Mouse (Mus musculus): ENCODE data around the gene Pde4d. TPM values are rescaled to one million over a fixed set of nuclear protein-coding genes. Genes with fewer than 3 reads are reported as not detected.

The Pde4d gene
- polyA plus RNA-seq, 1 experiment from 2014 or later: 32.1 TPM

GRCm38 (mm10) chr13:108536951-108537350 is 87.2 kb downstream of the Pde4d start:
- 91% methylated on average over 6 of the region's 6 CpGs for WGBS
- ATAC-seq (ENCODE audit: low read depth): no peak
- no peaks in the 10 kb centered on the region for H3K27me3 ChIP-seq (ENCODE audit: control insufficient read depth, insufficient read depth, low read length)
- no peaks in the 10 kb centered on the region for H3K9me3 ChIP-seq (ENCODE audit: control insufficient read depth, low read length)
- no peak overlapping the region for H3K4me3 ChIP-seq (ENCODE audit: low read depth, low read length)
- no peaks in the 10 kb centered on the region for H3K36me3 ChIP-seq (ENCODE audit: control insufficient read depth, insufficient read depth, low read length)
- H3K27ac ChIP-seq (ENCODE audit: low read depth, low read length): no peak overlapping the region
- H3K9ac ChIP-seq (replicated peaks; ENCODE audit: low read depth, low read length): no peak overlapping the region
- H3K4me2 ChIP-seq (ENCODE audit: low read depth, low read length): no peak overlapping the region
- H3K4me1 ChIP-seq (ENCODE audit: control insufficient read depth, insufficient read depth, low read length): no peaks in the 10 kb centered on the region

- Histone ChIP-seq H3K27ac (ENCODE audit: low read depth, low read length) (no peak overlapping the region), H3K9me3 (ENCODE audit: control insufficient read depth, low read length) (no peaks in the 10 kb centered on the region), H3K36me3 (ENCODE audit: control insufficient read depth, insufficient read depth, low read length) (no peaks in the 10 kb centered on the region), H3K4me2 (ENCODE audit: low read depth, low read length) (no peak overlapping the region), H3K4me1 (ENCODE audit: control insufficient read depth, insufficient read depth, low read length) (no peaks in the 10 kb centered on the region), H3K27me3 (ENCODE audit: control insufficient read depth, insufficient read depth, low read length) (no peaks in the 10 kb centered on the region), H3K9ac (replicated peaks; ENCODE audit: low read depth, low read length) (no peak overlapping the region), H3K4me3 (ENCODE audit: low read depth, low read length) (no peak overlapping the region)
- 90% methylated on average over 1 of the region's 1 CpGs for WGBS
- no peak; the same call in 1 of the 2 replicates for ATAC-seq (ENCODE audit: low read depth)
Measured at GRCm38 (mm10) chr13:108538760-108539369, 89.1 kb downstream of the Pde4d start.

- H3K9ac ChIP-seq (replicated peaks; ENCODE audit: low read depth, low read length): no peak overlapping the region
- H3K4me2 ChIP-seq (ENCODE audit: low read depth, low read length): no peak overlapping the region
- no peaks in the 10 kb centered on the region for H3K27me3 ChIP-seq (ENCODE audit: control insufficient read depth, insufficient read depth, low read length)
- no peaks in the 10 kb centered on the region for H3K9me3 ChIP-seq (ENCODE audit: control insufficient read depth, low read length)
- ATAC-seq (ENCODE audit: low read depth): no peak
- 90% methylated on average over 3 of the region's 3 CpGs for WGBS
- H3K4me3 ChIP-seq (ENCODE audit: low read depth, low read length): no peak overlapping the region
- no peak overlapping the region for H3K27ac ChIP-seq (ENCODE audit: low read depth, low read length)
- H3K36me3 ChIP-seq (ENCODE audit: control insufficient read depth, insufficient read depth, low read length): no peaks in the 10 kb centered on the region
- no peaks in the 10 kb centered on the region for H3K4me1 ChIP-seq (ENCODE audit: control insufficient read depth, insufficient read depth, low read length)
Measured at GRCm38 (mm10) chr13:108541488-108541887, 91.7 kb downstream of the Pde4d start.

- Histone ChIP-seq H3K27ac (ENCODE audit: low read depth, low read length) (no peak overlapping the region), H3K27me3 (ENCODE audit: control insufficient read depth, insufficient read depth, low read length) (no peaks in the 10 kb centered on the region), H3K4me3 (ENCODE audit: low read depth, low read length) (no peak overlapping the region), H3K36me3 (ENCODE audit: control insufficient read depth, insufficient read depth, low read length) (no peaks in the 10 kb centered on the region), H3K9ac (replicated peaks; ENCODE audit: low read depth, low read length) (no peak overlapping the region), H3K9me3 (ENCODE audit: control insufficient read depth, low read length) (no peaks in the 10 kb centered on the region), H3K4me1 (ENCODE audit: control insufficient read depth, insufficient read depth, low read length) (no peaks in the 10 kb centered on the region), H3K4me2 (ENCODE audit: low read depth, low read length) (no peak overlapping the region)
- ATAC-seq (ENCODE audit: low read depth): no peak
- WGBS: 69% methylated on average over 5 of the region's 5 CpGs
Measured at GRCm38 (mm10) chr13:108542342-108542761, 92.6 kb downstream of the Pde4d start.

- no peaks in the 10 kb centered on the region for H3K4me1 ChIP-seq (ENCODE audit: control insufficient read depth, insufficient read depth, low read length)
- 64% methylated on average over 5 of the region's 5 CpGs for WGBS
Measured at GRCm38 (mm10) chr13:108552288-108552687, 102.5 kb downstream of the Pde4d start.

DNA sequence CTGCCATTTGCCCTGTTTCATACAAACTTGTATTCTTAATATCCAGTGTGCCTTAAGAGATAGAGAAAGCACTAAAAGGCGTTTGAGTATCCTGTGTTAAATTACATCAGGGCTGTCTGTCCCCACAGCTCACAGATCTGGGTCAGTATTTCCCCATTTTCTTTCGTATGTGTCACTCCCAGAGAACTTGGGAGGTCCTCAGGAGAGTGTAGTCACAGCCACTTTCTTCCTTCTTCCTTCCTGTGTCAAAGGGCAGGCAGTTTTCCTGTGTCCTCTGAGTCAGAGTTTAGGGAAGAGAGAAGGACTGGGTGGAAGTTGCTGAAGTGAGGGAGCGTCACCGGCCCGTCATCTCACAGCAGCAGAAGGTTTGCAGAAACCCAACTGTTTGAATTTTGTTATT is 103.2 kb downstream of the Pde4d start:
- Histone ChIP-seq H3K9ac (replicated peaks; ENCODE audit: low read depth, low read length) (no peak overlapping the region), H3K9me3 (ENCODE audit: control insufficient read depth, low read length) (no peaks in the 10 kb centered on the region), H3K4me1 (ENCODE audit: control insufficient read depth, insufficient read depth, low read length) (no peaks in the 10 kb centered on the region), H3K27ac (ENCODE audit: low read depth, low read length) (no peak overlapping the region), H3K4me3 (ENCODE audit: low read depth, low read length) (no peak overlapping the region), H3K4me2 (ENCODE audit: low read depth, low read length) (no peak overlapping the region), H3K36me3 (ENCODE audit: control insufficient read depth, insufficient read depth, low read length) (no peaks in the 10 kb centered on the region), H3K27me3 (ENCODE audit: control insufficient read depth, insufficient read depth, low read length) (no peaks in the 10 kb centered on the region)
- no peak for ATAC-seq (ENCODE audit: low read depth)
- 84% methylated on average over 5 of the region's 5 CpGs for WGBS

More at GRCm38 (mm10) chr13:108552288-108552687, 102.5 kb downstream of the Pde4d start:
- ATAC-seq (ENCODE audit: low read depth): no peak
- no peak overlapping the region for H3K27ac ChIP-seq (ENCODE audit: low read depth, low read length)
- H3K4me2 ChIP-seq (ENCODE audit: low read depth, low read length): no peak overlapping the region
- no peak overlapping the region for H3K4me3 ChIP-seq (ENCODE audit: low read depth, low read length)
- H3K27me3 ChIP-seq (ENCODE audit: control insufficient read depth, insufficient read depth, low read length): no peaks in the 10 kb centered on the region
- H3K9me3 ChIP-seq (ENCODE audit: control insufficient read depth, low read length): no peaks in the 10 kb centered on the region
- no peak overlapping the region for H3K9ac ChIP-seq (replicated peaks; ENCODE audit: low read depth, low read length)
- H3K36me3 ChIP-seq (ENCODE audit: control insufficient read depth, insufficient read depth, low read length): no peaks in the 10 kb centered on the region

- ATAC-seq (ENCODE audit: low read depth): no peak
- H3K4me1 ChIP-seq (ENCODE audit: control insufficient read depth, insufficient read depth, low read length): no peaks in the 10 kb centered on the region
- no peak overlapping the region for H3K9ac ChIP-seq (replicated peaks; ENCODE audit: low read depth, low read length)
- no peak overlapping the region for H3K4me3 ChIP-seq (ENCODE audit: low read depth, low read length)
- H3K36me3 ChIP-seq (ENCODE audit: control insufficient read depth, insufficient read depth, low read length): no peaks in the 10 kb centered on the region
- no peaks in the 10 kb centered on the region for H3K27me3 ChIP-seq (ENCODE audit: control insufficient read depth, insufficient read depth, low read length)
- no peak overlapping the region for H3K4me2 ChIP-seq (ENCODE audit: low read depth, low read length)
- H3K27ac ChIP-seq (ENCODE audit: low read depth, low read length): no peak overlapping the region
- no peaks in the 10 kb centered on the region for H3K9me3 ChIP-seq (ENCODE audit: control insufficient read depth, low read length)
Measured at GRCm38 (mm10) chr13:108554901-108555300, 105.2 kb downstream of the Pde4d start.

DNA sequence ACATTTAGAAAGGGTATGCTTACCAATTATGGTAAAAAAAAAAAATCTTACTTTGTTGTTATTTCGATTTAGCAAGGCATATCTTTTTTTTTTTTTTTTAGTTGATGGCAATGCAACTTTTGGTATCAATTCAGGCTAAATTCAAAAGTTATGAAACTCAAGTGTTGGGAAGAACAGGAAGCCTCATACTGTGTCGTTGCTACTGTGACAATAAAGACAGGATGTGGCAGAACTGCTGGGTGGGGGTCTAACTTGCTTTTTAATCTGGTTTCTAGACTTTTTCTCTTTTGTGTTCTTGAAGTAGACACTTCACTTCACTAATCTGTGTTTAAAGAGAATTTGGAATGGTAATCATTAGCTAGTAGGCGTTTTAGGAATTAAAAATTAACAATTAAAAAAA is 147.2 kb downstream of the Pde4d start:
- Histone ChIP-seq H3K27me3 (ENCODE audit: control insufficient read depth, insufficient read depth, low read length) (no peaks in the 10 kb centered on the region), H3K36me3 (ENCODE audit: control insufficient read depth, insufficient read depth, low read length) (no peaks in the 10 kb centered on the region), H3K4me2 (ENCODE audit: low read depth, low read length) (no peak overlapping the region), H3K4me1 (ENCODE audit: control insufficient read depth, insufficient read depth, low read length) (no peaks in the 10 kb centered on the region), H3K9me3 (ENCODE audit: control insufficient read depth, low read length) (no peaks in the 10 kb centered on the region), H3K4me3 (ENCODE audit: low read depth, low read length) (no peak overlapping the region), H3K27ac (ENCODE audit: low read depth, low read length) (no peak overlapping the region), H3K9ac (replicated peaks; ENCODE audit: low read depth, low read length) (no peak overlapping the region)
- WGBS: 66% methylated on average over 3 of the region's 3 CpGs
- no peak for ATAC-seq (ENCODE audit: low read depth)

- Histone ChIP-seq H3K4me2 (ENCODE audit: low read depth, low read length) (no peak overlapping the region), H3K36me3 (ENCODE audit: control insufficient read depth, insufficient read depth, low read length) (no peaks in the 10 kb centered on the region), H3K9ac (replicated peaks; ENCODE audit: low read depth, low read length) (no peak overlapping the region), H3K27ac (ENCODE audit: low read depth, low read length) (no peak overlapping the region), H3K4me3 (ENCODE audit: low read depth, low read length) (no peak overlapping the region), H3K27me3 (ENCODE audit: control insufficient read depth, insufficient read depth, low read length) (no peaks in the 10 kb centered on the region), H3K4me1 (ENCODE audit: control insufficient read depth, insufficient read depth, low read length) (no peaks in the 10 kb centered on the region), H3K9me3 (ENCODE audit: control insufficient read depth, low read length) (no peaks in the 10 kb centered on the region)
- no peak for ATAC-seq (ENCODE audit: low read depth)
- WGBS: 77% methylated on average over 3 of the region's 3 CpGs
Measured at GRCm38 (mm10) chr13:108598673-108599072, 148.9 kb downstream of the Pde4d start.

All from neural tube, embryonic 14.5 days (tissue).